Comparison of ENCODE assay signal across 21 mouse cellular contexts in the genomic region with DNA sequence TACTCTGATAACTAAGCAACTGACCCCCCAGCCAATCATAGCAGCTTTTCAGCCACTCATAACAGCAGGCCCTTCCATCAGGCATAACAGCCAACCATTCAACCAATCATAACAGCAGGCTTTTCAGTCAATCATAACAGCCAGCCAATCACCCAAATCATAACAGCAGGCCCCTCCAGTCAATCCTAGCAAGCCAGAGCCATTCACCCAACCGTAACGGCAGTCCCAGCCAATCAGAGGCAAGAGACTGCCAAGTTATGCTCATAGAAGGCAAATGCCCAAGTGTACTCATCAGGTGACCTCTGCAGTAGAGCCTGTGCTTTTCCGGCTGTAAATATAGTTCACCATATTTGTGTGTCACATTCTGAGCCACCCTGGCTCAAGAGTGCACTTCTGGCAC.
DNase-seq lines count a peak whose midpoint lies in the region; ATAC-seq and TF ChIP-seq lines count a peak whose summit lies in the region.
"Had no signal": no experiment of that assay in that cellular context is flagged by ENCODE, and none has a peak within 500 bp of the region (broad histone marks: within the 10 kb centered on the region; RNA-seq: fewer than 3 reads in every experiment).

No protein-coding gene starts in this region.

- DNase-seq in cerebellum, postnatal 10 days = peak; percentile 67 to 69
- no peak for DNase-seq in cerebellum, adult 8-10 months
- no peak for DNase-seq in layer of hippocampus, adult 2 months (ENCODE audit: low spot score in 2 of 2)
- DNase-seq in layer of hippocampus, adult 18-20 months (ENCODE audit: low spot score in 2 of 2) = no peak
- DNase-seq in brain, adult 2 months (ENCODE audit: low read depth, low spot score) = peak; percentile 40
- DNase-seq in forebrain, postnatal 0 days = no peak
- DNase-seq: adrenal gland, adult 8-10 months; adrenal gland, postnatal 14 days; adrenal gland, postnatal 36 days; B cell, adult 2 months; cerebellum, adult 11 months; cerebellum, adult 9-11 months; cerebellum, postnatal 36 days had no signal

- H3K4me1 ChIP-seq in forebrain, postnatal 0 days (ENCODE audit: insufficient read depth) = peaks cover 6% of the 10 kb centered on the region; the same call in 1 of the 2 replicates
- H3K4me1 ChIP-seq: embryonic facial prominence, embryonic 10.5 days; embryonic facial prominence, embryonic 12.5 days had no signal

- H3K4me2 ChIP-seq in forebrain, postnatal 0 days (ENCODE audit: low read depth) = no peak overlapping the region
- H3K4me2 ChIP-seq: embryonic facial prominence, embryonic 12.5 days; forebrain, embryonic 13.5 days; forebrain, embryonic 15.5 days had no signal

- no peak for TF ChIP-seq CTCF in layer of hippocampus, adult 2 months (conservative IDR thresholded peaks at IDR 0.05)
- TF ChIP-seq CTCF in forebrain, postnatal 0 days (IDR thresholded peaks at IDR 0.05; ENCODE audit: low read depth) = no peak

- no peaks in the 10 kb centered on the region for H3K36me3 ChIP-seq in forebrain, postnatal 0 days (ENCODE audit: insufficient read depth)
- H3K36me3 ChIP-seq: embryonic facial prominence, embryonic 10.5 days; embryonic facial prominence, embryonic 12.5 days; forebrain, embryonic 15.5 days; G1E had no signal

- peak overlapping the region; percentile 1; the same call in 1 of the 2 replicates for H3K27ac ChIP-seq in layer of hippocampus, adult 2 months
- no peak overlapping the region for H3K27ac ChIP-seq in forebrain, postnatal 0 days (ENCODE audit: low read depth, low read length)
- H3K27ac ChIP-seq: embryonic facial prominence, embryonic 10.5 days; embryonic facial prominence, embryonic 12.5 days; forebrain, embryonic 13.5 days; forebrain, embryonic 15.5 days had no signal

- peaks cover 5% of the 10 kb centered on the region; the same call in 1 of the 2 replicates for H3K9me3 ChIP-seq in forebrain, postnatal 0 days (ENCODE audit: low read length)
- H3K9me3 ChIP-seq: embryonic facial prominence, embryonic 10.5 days; embryonic facial prominence, embryonic 12.5 days had no signal

- no peak for ATAC-seq in forebrain, postnatal 0 days
- ATAC-seq: activated CD4-positive, CD25-positive, alpha-beta regulatory T cell, adult 4 months; CD4-positive, CD25-positive, alpha-beta regulatory T cell, adult 4 months; forebrain, embryonic 13.5 days; forebrain, embryonic 15.5 days; Patski had no signal

- WGBS in forebrain, postnatal 0 days = 84% methylated on average over 3 of the region's 3 CpGs

- H3K4me3 ChIP-seq in layer of hippocampus, adult 2 months = no peak overlapping the region
- H3K4me3 ChIP-seq in forebrain, postnatal 0 days (ENCODE audit: low read depth, low read length) = no peak overlapping the region
- H3K4me3 ChIP-seq: embryonic facial prominence, embryonic 10.5 days; embryonic facial prominence, embryonic 12.5 days; forebrain, embryonic 13.5 days; forebrain, embryonic 15.5 days had no signal

- no peaks in the 10 kb centered on the region for H3K27me3 ChIP-seq in forebrain, postnatal 0 days (ENCODE audit: insufficient read depth, low read length)
- H3K27me3 ChIP-seq: embryonic facial prominence, embryonic 12.5 days; forebrain, embryonic 13.5 days; forebrain, embryonic 15.5 days; Patski had no signal

- no peak overlapping the region for H3K9ac ChIP-seq in forebrain, postnatal 0 days
- H3K9ac ChIP-seq: embryonic facial prominence, embryonic 12.5 days; forebrain, embryonic 13.5 days; forebrain, embryonic 15.5 days had no signal

Comparison
In these comparisons a context has a peak if more than half of its experiments do, and no peak if none do; other contexts are left out.
1. DNase-seq: peak in cerebellum, postnatal 10 days (2 of 2) and brain, adult 2 months (single experiment); none in cerebellum, adult 8-10 months (single experiment), layer of hippocampus, adult 2 months (0 of 2), layer of hippocampus, adult 18-20 months (0 of 2) and forebrain, postnatal 0 days (single experiment).